Mouse (Mus musculus): Measurements from ENCODE around the gene Dnm3. TPM values are rescaled to one million over a fixed set of nuclear protein-coding genes. Genes with fewer than 3 reads are reported as not detected.

The Dnm3 gene
- polyA plus RNA-seq, 2 experiments, result 14.7 to 21.9 TPM

GRCm38 (mm10) chr1:162051710-162052109 lies 426.1 kb downstream of the Dnm3 start:
- Histone ChIP-seq H3K9me3 (ENCODE audit: control insufficient read depth, low read length) (no peaks in the 10 kb centered on the region), H3K27me3 (ENCODE audit: control insufficient read depth, insufficient read depth, low read length) (no peaks in the 10 kb centered on the region), H3K4me1 (ENCODE audit: control insufficient read depth, insufficient read depth, low read length) (peaks cover 29% of the 10 kb centered on the region), H3K36me3 (ENCODE audit: control insufficient read depth, insufficient read depth, low read length) (no peaks in the 10 kb centered on the region), H3K27ac (replicated peaks; ENCODE audit: low read depth, low read length) (peak overlapping the region; percentile 88), H3K4me2 (replicated peaks; ENCODE audit: low read depth, low read length, severe bottlenecking) (no peak overlapping the region), H3K4me3 (replicated peaks; ENCODE audit: low read length) (no peak overlapping the region), H3K9ac (ENCODE audit: low read depth, low read length, severe bottlenecking) (no peak overlapping the region)
- no peak for DNase-seq (ENCODE audit: low spot score)
- no peak for ATAC-seq (ENCODE audit: low FRiP score, low read depth)
- no peak for TF ChIP-seq POLR2A (IDR thresholded peaks at IDR 0.05; ENCODE audit: borderline replicate concordance, extremely low read depth, insufficient read depth, insufficient read length)
- WGBS, result 62% methylated on average over 4 of the region's 4 CpGs

GRCm38 (mm10) chr1:162047673-162048072 lies 430.2 kb downstream of the Dnm3 start:
- Histone ChIP-seq H3K27ac (replicated peaks; ENCODE audit: low read depth, low read length) (no peak overlapping the region), H3K4me1 (ENCODE audit: control insufficient read depth, insufficient read depth, low read length) (peaks cover 43% of the 10 kb centered on the region), H3K27me3 (ENCODE audit: control insufficient read depth, insufficient read depth, low read length) (no peaks in the 10 kb centered on the region), H3K36me3 (ENCODE audit: control insufficient read depth, insufficient read depth, low read length) (no peaks in the 10 kb centered on the region), H3K9me3 (ENCODE audit: control insufficient read depth, low read length) (no peaks in the 10 kb centered on the region), H3K4me3 (replicated peaks; ENCODE audit: low read length) (no peak overlapping the region), H3K9ac (ENCODE audit: low read depth, low read length, severe bottlenecking) (no peak overlapping the region), H3K4me2 (replicated peaks; ENCODE audit: low read depth, low read length, severe bottlenecking) (no peak overlapping the region)
- WGBS, result 80% methylated on average over 7 of the region's 7 CpGs
- no peak for TF ChIP-seq POLR2A (IDR thresholded peaks at IDR 0.05; ENCODE audit: borderline replicate concordance, extremely low read depth, insufficient read depth, insufficient read length)
- DNase-seq (ENCODE audit: low spot score), result no peak
- ATAC-seq (ENCODE audit: low FRiP score, low read depth), result no peak

GRCm38 (mm10) chr1:162043788-162044717 lies 433.8 kb downstream of the Dnm3 start:
- peaks cover 49% of the 10 kb centered on the region for H3K4me1 ChIP-seq (ENCODE audit: control insufficient read depth, insufficient read depth, low read length)
- peak overlapping the region; percentile 13; the same call in 1 of the 2 replicates for H3K9ac ChIP-seq (ENCODE audit: low read depth, low read length, severe bottlenecking)
- DNase-seq (ENCODE audit: low spot score) (peak; percentile 56), ATAC-seq (ENCODE audit: low FRiP score, low read depth) (peak; percentile 82)
- no peak overlapping the region for H3K4me3 ChIP-seq (replicated peaks; ENCODE audit: low read length)
- TF ChIP-seq POLR2A (IDR thresholded peaks at IDR 0.05; ENCODE audit: borderline replicate concordance, extremely low read depth, insufficient read depth, insufficient read length), result no peak
- no peaks in the 10 kb centered on the region for H3K9me3 ChIP-seq (ENCODE audit: control insufficient read depth, low read length)
- H3K27me3 ChIP-seq (ENCODE audit: control insufficient read depth, insufficient read depth, low read length), result no peaks in the 10 kb centered on the region
- peak overlapping the region; percentile 88 for H3K27ac ChIP-seq (replicated peaks; ENCODE audit: low read depth, low read length)
- H3K36me3 ChIP-seq (ENCODE audit: control insufficient read depth, insufficient read depth, low read length), result no peaks in the 10 kb centered on the region
- 45% methylated on average over 8 of the region's 8 CpGs for WGBS
- H3K4me2 ChIP-seq (replicated peaks; ENCODE audit: low read depth, low read length, severe bottlenecking), result no peak overlapping the region

GRCm38 (mm10) chr1:162043216-162043615 lies 434.6 kb downstream of the Dnm3 start:
- peaks cover 57% of the 10 kb centered on the region for H3K4me1 ChIP-seq (ENCODE audit: control insufficient read depth, insufficient read depth, low read length)
- no peak overlapping the region for H3K4me3 ChIP-seq (replicated peaks; ENCODE audit: low read length)
- no peak overlapping the region for H3K4me2 ChIP-seq (replicated peaks; ENCODE audit: low read depth, low read length, severe bottlenecking)
- H3K9me3 ChIP-seq (ENCODE audit: control insufficient read depth, low read length), result no peaks in the 10 kb centered on the region
- H3K36me3 ChIP-seq (ENCODE audit: control insufficient read depth, insufficient read depth, low read length), result no peaks in the 10 kb centered on the region
- 65% methylated on average over 1 of the region's 1 CpGs for WGBS
- ATAC-seq (ENCODE audit: low FRiP score, low read depth) (no peak), DNase-seq (ENCODE audit: low spot score) (no peak)
- H3K9ac ChIP-seq (ENCODE audit: low read depth, low read length, severe bottlenecking), result no peak overlapping the region
- TF ChIP-seq POLR2A (IDR thresholded peaks at IDR 0.05; ENCODE audit: borderline replicate concordance, extremely low read depth, insufficient read depth, insufficient read length), result no peak
- peak overlapping the region; percentile 88 for H3K27ac ChIP-seq (replicated peaks; ENCODE audit: low read depth, low read length)
- no peaks in the 10 kb centered on the region for H3K27me3 ChIP-seq (ENCODE audit: control insufficient read depth, insufficient read depth, low read length)

- peaks cover 61% of the 10 kb centered on the region for H3K4me1 ChIP-seq (ENCODE audit: control insufficient read depth, insufficient read depth, low read length)
- no peak for ATAC-seq (ENCODE audit: low FRiP score, low read depth)
Observed at GRCm38 (mm10) chr1:162042384-162042783, 435.4 kb downstream of the Dnm3 start.

More at GRCm38 (mm10) chr1:162042384-162042783, 435.4 kb downstream of the Dnm3 start:
- Histone ChIP-seq H3K27me3 (ENCODE audit: control insufficient read depth, insufficient read depth, low read length) (no peaks in the 10 kb centered on the region), H3K9ac (ENCODE audit: low read depth, low read length, severe bottlenecking) (no peak overlapping the region), H3K4me3 (replicated peaks; ENCODE audit: low read length) (no peak overlapping the region), H3K27ac (replicated peaks; ENCODE audit: low read depth, low read length) (peak overlapping the region; percentile 88; the same call in 1 of the 2 replicates), H3K36me3 (ENCODE audit: control insufficient read depth, insufficient read depth, low read length) (no peaks in the 10 kb centered on the region), H3K9me3 (ENCODE audit: control insufficient read depth, low read length) (no peaks in the 10 kb centered on the region), H3K4me2 (replicated peaks; ENCODE audit: low read depth, low read length, severe bottlenecking) (no peak overlapping the region)
- no peak for TF ChIP-seq POLR2A (IDR thresholded peaks at IDR 0.05; ENCODE audit: borderline replicate concordance, extremely low read depth, insufficient read depth, insufficient read length)
- 68% methylated on average over 5 of the region's 5 CpGs for WGBS
- DNase-seq (ENCODE audit: low spot score), result no peak

Data from limb, embryonic 14.5 days (tissue).